Mouse (Mus musculus) adrenal gland, postnatal 4 days (tissue): ENCODE data around the gene Lrba. TPM values are rescaled to one million over a fixed set of nuclear protein-coding genes. Genes with fewer than 3 reads are reported as not detected.

Experiments used
- DNase-seq, 2 experiments: peaks; one replicate each; pipeline ENCODE4 v3.0.0; 2021 to 2022; ENCODE audit warnings: low spot score in 2 of 2, mixed read lengths in 2 of 2
- total RNA-seq, 2 experiments: library from RNA; stranded (reverse); gene quantifications; 2 replicates each; pipeline ENCODE4 v1.2.3; 2021

Lrba gene
- total RNA-seq, 2 experiments from 2014 or later = 33.1 to 43.6 TPM

DNA sequence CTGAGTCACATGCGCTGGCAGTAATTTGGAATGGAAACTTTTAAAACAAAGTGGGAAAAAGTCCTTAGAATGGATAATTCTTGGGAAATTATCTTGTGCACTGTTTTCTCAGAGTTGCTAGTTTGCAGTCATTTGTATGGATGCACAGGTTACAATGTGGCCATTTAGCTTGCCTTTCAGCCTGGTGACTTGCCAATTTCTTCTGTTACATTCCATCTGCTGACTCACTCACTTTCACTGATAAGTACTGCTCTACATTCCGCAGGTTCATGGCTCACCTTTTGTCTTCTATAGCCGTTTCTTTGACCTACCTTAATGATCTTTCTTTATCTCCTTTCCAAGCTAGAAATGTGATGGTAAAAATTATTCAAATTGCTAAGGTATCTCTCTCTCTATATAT lies 28.6 kb downstream of the Lrba start:
- no peak for DNase-seq

DNA sequence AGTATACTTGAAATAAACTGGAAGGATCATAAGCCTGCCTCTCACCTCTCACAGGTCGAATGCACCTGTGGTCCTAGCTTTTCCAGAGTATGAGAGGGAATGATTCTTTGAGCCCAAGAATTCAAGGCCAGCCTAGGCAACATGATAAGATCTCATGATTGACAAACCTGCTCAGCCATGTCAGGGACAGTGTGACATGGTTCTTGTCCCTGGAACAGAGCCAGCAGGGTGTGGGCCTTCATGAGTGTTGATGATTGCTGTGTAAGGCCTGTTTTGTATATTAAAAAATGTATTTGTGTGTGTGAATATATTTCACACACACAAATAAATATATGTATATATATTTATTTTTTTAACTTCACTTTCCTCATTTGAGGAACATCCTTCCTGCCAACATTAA lies 29.3 kb downstream of the Lrba start:
- DNase-seq = no peak

DNA sequence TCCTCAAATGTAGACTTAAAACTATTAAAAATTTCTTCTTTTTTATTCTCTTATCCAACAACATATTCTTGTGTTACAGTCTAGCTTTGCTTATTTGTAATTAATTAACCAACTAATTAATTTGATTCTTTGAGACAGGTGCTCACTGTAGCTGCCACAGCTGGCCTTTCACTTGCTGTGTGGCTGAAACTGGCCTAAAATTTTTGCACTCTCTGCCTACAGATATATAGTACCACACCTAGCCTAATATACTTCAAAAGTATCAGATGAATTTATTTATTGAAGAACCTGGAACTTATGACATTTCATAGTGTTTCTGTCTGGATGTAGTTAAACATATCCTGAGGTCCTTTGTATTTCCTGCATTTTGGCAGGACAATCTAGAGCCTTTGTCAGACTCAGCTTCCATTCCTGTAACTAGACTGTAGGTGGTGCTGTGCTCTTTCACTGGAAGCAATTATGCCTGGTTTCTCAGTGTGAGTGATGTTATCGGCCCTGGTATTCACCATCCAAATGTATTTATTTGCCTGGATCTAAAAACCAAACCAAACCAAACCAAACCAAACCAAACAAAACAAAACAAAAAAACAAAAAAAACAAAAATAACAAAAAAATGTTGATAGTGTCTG lies 43.7 kb downstream of the Lrba start:
- no peak for DNase-seq

DNA sequence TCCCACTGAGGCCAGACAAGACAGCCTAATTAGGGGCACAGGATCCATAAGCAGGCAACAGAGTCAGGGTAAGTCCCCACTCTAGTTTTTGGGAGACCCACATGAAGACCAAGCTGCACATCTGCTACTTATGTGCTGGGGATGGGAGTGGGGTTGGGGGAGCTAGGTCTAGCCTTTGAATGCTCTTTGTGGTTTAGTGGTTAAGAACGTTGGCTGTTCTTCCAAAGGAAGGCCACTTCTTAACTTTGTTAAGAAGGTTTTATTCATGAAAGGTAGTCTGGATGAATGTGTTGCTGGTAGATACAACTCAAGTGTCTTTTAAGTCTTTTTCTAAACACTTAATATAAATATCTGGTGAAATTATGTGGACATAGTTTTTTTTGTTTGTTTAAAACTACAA lies 51.2 kb downstream of the Lrba start:
- no peak for DNase-seq

DNA sequence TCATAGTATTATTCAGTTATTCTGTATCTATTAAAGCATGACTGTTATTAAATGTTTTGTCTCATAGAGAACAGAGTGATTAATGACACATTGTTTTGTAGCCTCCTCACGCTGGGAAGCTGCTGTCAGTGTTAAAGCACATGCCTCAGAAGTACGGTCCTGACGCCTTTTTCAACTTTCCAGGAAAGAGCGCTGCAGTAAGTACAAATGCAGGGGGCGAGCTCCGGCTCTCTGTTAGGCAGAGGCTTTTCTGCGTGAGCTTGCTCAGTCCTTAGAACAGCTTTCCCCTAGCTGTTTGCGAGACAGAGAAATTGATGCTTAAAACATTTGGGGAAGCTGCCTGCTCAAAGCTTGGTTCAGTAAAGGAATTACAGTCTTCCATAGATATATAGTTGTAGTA lies 66.8 kb downstream of the Lrba start:
- no peak for DNase-seq

DNA sequence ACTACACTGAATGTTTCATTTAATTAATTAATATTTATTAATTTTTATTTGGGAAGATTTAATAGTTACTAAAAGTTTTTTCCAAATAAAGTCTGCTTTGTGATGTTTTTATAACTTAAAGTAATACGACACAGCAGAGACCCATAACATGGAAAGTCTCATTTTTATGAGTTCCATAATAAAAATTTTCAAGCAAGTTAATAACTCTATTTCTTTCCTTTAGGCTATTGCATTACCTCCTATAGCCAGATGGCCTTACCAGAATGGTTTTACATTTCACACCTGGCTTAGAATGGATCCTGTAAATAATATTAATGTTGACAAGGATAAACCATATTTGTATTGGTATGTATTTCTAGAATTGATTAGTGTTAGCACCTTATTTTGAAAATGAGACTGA lies 70.4 kb downstream of the Lrba start:
- no peak for DNase-seq

DNA sequence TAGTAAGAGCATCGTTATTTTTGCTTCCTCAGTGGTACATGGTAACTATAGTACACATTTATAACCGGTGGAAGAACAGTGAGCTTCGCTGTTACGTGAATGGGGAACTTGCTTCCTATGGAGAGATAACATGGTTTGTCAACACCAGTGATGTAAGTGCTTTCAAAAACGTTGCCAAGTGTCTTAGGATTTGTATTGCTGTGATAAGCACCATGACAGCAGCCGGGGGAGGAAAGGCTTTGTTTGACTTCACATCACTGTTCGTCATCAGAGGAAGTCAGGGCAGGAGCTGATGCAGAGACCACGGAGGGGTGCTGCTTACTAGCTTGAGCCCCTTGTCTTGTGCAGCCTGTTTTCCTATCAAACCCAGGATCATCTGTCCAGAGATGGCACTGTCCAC lies 71.7 kb downstream of the Lrba start:
- no peak for DNase-seq

DNA sequence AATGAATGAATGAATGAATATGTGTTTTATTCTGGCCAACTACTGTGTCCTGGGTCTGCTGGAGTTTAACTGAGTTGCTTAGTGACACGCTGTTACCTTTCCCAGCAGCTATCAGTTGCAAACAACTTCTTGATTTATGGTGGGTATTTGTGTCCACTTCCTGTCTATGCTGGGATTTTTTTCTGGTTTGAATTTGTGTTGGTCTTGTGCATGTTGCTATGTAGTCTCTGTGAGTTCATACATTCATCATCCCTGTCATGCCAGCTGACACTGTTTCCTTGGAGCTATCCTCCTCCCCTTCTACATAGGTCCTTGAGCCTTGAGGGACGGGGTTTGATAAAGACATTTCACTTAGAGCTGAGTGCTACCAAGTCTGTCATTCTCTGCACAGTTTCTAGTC lies 84.4 kb downstream of the Lrba start:
- no peak for DNase-seq

DNA sequence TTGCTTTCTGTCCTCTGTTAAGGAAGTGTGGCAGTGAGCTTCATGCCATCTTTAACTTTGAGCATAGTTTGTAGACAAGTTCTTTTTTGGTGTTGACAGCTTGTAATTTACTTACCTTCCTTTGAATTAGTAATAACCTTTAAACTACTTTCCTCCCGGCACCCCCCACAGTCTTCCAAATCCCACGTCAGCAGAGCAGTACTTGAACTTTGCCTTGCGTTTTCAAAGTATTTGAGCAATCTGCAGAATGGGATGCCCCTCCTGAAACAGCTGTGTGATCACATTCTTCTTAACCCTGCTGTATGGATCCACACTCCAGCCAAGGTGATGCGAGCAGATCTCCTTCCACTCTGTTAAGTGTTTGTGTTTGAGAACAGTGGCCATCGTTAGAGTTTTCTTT lies 85.7 kb downstream of the Lrba start:
- no peak for DNase-seq

DNA sequence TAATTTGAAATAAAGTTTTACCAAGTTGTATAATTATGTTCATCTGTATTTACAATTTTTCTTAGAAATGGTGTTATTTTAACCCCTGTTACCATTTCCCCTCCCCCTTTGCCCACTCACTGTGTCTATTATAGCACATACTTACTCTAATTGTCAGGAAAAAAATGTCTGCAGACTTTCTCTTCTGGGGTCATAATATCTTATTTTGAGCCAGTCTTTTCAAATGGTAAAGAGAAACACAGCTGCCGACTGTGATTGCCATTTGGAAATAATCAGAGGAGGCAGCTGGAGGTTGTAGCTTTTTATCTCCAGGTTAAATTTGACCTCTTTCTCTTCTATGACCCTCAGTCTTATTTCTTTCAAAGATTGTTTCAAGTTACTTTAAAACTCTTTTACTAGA lies 86.9 kb downstream of the Lrba start:
- DNase-seq = no peak

DNA sequence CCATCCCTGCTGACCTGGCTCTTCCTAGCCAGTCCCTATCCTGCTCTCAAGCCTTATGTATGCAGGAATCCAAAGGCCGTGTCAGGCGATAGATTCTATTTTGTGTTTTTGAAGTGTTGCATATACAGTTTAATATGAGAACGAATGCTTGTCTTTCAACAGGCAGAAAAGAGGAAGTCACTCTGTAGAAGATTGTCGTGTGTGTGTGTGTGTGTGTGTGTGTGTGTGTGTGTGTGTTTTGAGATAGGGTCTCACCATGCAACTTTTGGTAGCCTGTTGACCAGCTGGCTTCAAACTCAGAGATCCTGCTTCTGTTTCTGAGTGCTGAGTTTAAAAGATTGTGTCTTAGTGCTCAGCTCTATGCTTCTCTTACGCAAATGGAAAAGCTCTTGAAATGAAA lies 93.2 kb downstream of the Lrba start:
- DNase-seq = no peak

DNA sequence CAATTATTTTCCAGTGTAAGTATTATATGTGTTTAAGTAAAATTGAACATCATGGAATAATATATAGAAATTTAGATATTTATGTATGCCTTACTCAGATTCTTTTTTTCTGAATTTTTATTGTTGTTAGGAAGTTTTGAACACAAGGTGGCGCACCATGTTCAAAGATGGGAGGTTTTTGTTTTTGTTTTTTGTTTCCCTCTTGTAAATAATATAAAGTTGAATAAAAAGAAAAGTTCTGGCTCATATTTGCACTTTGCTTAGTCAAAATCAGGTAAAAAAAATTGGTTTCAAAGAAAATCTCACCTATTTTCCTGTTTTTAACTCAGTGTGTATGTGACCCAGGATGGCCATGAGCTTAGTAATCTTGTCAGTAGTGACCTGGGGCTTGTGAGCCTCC lies 104.1 kb downstream of the Lrba start:
- DNase-seq = no peak

DNA sequence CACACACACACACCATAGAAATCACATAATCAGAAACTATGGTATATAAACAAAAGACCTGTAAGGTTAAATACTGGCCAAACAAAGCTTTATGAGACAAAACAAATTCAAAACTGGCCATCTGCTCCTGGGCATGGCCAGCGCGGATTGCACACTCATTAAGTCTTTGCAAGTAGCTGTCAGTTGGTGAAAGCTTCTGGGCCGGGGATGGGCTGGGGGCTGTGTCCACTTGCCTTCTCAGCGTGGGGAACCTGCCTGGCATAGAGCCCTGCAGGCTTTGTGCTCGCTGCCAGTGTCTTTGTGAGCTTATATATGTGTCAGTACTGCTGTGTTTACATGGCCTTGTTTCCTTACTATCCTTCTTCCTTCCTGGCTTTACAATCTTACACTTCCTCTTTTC lies 118.8 kb downstream of the Lrba start:
- DNase-seq = no peak

DNA sequence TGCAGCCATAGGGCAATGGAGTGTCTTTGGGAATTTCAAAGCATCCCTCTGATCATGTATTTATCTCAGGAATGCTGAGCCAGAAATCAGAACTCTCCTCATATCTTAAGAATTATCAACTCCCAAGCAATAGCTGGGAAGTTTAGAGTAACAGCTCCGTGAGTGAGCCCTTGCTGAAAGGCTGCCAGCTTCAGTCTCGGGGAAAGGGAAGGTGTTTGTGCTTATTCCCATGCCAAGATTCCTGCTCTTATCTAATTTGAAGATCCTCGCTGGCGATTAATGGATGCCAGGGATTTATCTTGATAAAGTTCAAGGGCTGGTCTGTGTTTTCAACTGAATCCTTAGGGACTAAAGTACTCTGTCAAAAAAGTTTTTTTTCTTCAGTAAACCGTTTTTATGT lies 138.0 kb downstream of the Lrba start:
- peak in 1 of 2 experiments; percentile 4 for DNase-seq

DNA sequence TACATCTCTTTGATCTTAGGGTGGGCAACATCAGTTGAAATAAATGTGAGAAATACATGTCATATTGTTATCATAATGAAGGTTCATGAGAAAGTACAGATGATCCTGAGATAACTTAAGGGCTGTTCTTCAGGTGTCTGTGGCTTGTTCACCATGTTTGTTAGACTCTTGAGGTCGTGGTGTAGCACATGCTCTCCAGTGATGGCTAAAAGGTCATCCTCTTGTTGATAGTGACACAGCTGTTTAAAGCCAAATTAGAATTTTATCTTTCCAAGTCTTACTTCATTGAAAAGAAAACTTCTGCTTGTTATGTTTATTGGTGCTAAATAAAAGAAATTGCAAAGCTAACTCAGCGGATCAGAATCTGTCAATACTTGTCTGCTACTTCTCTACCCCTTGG lies 147.0 kb downstream of the Lrba start:
- no peak for DNase-seq

DNA sequence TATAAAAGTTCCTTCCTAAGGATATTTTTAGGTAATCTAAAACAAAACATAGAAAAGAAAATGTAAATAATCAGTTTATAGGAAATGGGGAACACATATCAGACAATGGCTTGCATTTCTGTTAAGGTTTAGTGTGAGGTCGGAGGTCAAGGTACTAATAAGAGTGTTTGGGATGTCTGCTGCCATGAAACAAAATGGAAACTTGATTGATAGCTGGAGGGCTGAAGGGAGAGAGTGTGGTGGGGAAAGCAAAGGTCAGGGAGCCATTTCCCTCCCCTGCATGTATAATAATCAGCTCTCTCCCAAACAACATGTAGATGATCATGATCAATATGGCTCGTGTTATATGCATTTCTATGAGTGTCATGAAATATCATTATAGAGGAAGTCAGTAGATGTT lies 150.8 kb downstream of the Lrba start:
- DNase-seq = no peak

DNA sequence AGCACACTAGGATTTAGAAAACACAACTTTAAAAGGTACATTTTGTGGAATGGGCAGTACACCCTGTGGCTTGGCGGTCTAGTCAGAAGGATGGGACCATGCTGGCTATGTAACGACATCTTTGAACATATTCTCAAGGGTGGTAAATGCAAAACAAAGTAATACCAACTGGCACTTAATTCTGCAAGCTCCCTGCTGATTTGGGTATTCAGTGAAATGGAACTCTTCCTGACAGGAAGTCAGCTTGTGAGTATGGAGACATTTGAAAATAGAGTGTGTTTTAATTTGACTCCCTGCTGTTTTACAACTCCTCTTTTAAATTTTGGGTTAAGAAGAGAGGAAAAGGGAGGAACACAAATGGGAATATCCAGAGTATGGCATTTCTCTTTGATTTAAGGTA lies 158.1 kb downstream of the Lrba start:
- no peak for DNase-seq

DNA sequence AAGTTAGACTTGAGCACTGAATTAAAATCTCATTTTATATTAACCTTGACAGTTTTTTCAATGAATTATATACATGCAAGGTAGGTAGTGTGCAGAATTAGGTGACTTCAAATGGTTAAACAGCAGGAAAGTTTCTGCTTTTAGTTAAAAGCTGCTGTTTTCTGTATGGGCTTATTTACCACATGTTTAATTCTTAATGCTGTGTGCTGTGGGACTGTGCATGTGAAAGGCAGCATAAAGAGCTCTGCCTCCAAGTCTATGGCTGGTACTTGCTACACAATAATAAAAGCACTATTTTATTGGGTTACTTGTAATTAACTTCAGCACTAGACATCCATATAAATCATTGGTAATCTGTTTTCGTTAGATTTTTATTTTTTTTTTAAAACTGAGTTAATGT lies 160.6 kb downstream of the Lrba start:
- DNase-seq = no peak

DNA sequence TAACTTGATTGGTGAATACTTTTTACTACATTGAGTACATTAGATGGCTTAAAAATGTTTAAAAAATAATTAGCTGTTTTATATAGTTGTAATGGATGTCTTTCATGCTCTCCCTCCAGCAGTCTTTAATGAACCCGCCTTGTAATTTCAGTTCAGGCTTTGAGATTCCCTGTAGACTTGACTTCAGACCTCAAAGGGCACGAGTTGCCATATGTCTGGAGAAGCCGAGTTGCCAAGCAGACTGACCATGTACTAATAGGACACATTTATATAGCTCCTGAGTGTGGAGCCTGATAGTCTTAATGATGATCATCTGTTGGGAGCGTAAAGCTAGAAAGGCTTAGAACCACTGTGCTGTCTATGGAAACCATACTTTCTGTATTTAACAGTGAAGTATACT lies 161.8 kb downstream of the Lrba start:
- no peak for DNase-seq

DNA sequence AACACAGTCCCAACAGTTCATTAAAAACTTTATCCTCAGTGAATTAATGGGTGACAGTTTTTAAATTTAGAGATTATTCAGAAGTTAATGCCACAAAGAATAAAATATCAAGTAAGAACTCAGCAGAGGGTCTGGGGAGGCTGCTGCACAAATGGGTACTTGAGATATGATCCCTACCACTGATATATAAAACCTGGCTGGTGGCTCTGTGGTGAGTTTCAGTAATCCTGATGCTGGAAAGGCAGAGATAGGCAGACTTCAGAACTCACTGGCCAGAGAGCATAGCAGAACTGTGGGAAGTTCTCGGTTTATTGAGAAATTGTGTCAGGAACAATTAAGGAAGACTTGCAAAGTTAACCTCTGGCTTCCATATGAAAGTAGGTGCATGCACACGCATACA lies 199.3 kb downstream of the Lrba start:
- DNase-seq = no peak

DNA sequence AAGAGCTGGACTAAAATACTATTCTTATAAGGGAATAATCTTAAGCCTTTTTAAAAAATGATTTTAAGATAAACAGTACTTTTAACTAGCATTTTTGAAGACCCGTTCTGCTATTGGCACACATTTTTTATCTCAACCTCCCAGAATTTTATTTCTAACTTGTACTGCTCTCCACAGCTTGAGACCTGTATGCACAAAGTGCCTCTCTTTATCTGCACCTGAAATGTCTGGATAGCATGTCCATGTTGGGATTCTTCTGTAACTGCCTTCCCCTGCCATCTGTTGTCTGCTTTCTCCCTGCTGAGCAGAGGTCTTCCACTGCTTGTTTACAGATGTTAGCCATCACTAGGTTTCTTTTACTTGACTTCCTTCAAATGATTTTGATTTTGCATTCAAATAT lies 202.3 kb downstream of the Lrba start:
- DNase-seq = no peak

DNA sequence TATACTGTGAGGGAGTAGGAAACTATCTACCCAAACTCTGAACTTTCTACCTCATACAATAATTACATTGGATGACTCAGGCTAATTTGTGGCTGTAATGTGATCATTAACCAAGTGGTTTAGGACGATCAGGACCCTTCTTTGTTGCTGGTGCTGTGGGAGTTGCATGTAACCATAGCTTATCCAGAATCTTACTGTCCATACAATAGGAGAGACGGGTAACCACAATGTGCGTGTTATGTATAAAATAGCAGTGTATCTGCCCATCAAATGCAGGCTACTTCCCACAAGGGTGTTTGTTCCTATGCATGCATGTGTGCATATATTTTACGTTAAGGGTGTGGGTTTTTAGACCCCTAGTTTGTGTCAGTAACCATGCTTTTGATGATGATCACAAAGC lies 219.0 kb downstream of the Lrba start:
- DNase-seq = no peak

DNA sequence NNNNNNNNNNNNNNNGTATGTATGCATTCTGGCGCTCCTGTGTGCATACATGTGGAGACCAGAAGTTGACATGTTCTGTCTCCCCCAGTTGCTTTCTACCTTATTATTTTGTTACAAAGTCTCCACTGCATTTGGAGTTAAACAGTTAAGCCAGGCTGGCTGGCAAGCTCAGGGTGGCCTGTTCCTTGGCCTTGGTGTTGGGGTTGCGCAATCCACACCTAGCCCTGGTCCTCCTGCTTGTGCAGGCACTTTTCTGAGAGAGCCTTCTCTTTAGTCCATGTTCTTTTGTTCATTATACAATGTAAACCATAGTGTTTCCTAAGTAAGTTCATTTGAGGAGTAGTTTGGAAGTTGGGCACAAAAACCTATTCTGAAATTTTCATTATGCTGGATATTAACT lies 226.7 kb downstream of the Lrba start:
- no peak for DNase-seq

DNA sequence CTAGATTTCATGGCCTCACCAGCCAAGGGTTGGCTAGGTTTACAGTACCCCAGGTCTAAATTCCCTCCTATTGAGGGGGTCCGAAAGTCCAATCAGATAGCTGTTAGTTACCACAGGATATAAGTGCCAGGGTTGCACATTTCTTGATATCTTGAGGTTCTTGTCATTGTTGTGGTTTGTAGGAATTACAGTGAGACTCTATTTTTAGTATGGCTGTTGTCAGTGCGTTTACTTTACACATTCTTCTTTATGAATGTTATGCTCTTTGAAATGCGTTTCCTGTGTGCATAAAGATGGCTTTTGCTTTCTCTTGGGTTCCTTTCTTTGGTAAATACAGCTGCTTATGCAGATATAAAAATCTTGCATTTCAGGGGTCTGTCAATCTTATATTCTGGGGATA lies 237.1 kb downstream of the Lrba start:
- no peak for DNase-seq
